Mouse (Mus musculus) lung, embryonic 16.5 days (tissue): Measurements from ENCODE around the gene Slc19a3. TPM values are rescaled to one million over a fixed set of nuclear protein-coding genes. Genes with fewer than 3 reads are reported as not detected.

Experiments
- ATAC-seq: fragments of 200-750 bp; cut with Nextera tagmentation; 2 replicates; pipeline ENCODE4 v1.8.0; 2017; ENCODE audit warnings: low read depth, mild to moderate bottlenecking, moderate library complexity
- H3K27ac ChIP-seq: fragments of 300-500 bp; sonication (generic); 2 replicates; pipeline ENCODE4 v1.5.1; 2014; ENCODE audit warnings: mild to moderate bottlenecking, control low read depth, low read length
- H3K27me3 ChIP-seq: fragments of 300-500 bp; sonication (generic); 2 replicates; pipeline ENCODE4 v1.6.1; 2014; ENCODE audit warnings: low read depth, low read length, mixed read lengths; ENCODE audit not compliant: control insufficient read depth, insufficient read depth
- H3K36me3 ChIP-seq: fragments of 300-500 bp; sonication (generic); 2 replicates; pipeline ENCODE4 v1.6.1; 2014; ENCODE audit warnings: low read length; ENCODE audit not compliant: control insufficient read depth, insufficient read depth
- H3K4me1 ChIP-seq: fragments of 300-500 bp; sonication (generic); replicated peaks from 2 replicates; pipeline ENCODE4 v1.6.1; 2014; ENCODE audit warnings: low read length, mixed read lengths; ENCODE audit not compliant: control insufficient read depth, insufficient read depth
- H3K4me2 ChIP-seq: fragments of 300-500 bp; sonication (generic); 2 replicates; pipeline ENCODE4 v1.6.1; 2014; ENCODE audit warnings: low read depth, low read length, control low read depth
- H3K4me3 ChIP-seq: fragments of 300-500 bp; sonication (generic); 2 replicates; pipeline ENCODE4 v1.5.1; 2014; ENCODE audit warnings: mild to moderate bottlenecking, low read length, control low read depth
- H3K9ac ChIP-seq: fragments of 300-500 bp; sonication (generic); 2 replicates; pipeline ENCODE4 v1.6.1; 2014; ENCODE audit warnings: low read length, control low read depth
- H3K9me3 ChIP-seq: fragments of 300-500 bp; sonication (generic); 2 replicates; pipeline ENCODE4 v1.6.1; 2016; ENCODE audit warnings: low read length; ENCODE audit not compliant: control insufficient read depth
- WGBS: fragments of 180-500 bp; shearing (Covaris S2); extraction: QIAGEN DNeasy Blood & Tissue Kit; methylation state at CpG from one replicate; pipeline ENCODE4 v1.1.7; 2014; 5-methylcytosine and 5-hydroxymethylcytosine counted together
- polyA plus RNA-seq: library from polyadenylated mRNA; unstranded; fragments of >200 nt; fragmentation: Nextera tagmentation; extraction: Ambion mirVana; gene quantifications from 2 replicates; pipeline ENCODE4 v1.2.1, GENCODE M21; 2015

The Slc19a3 gene
- polyA plus RNA-seq, 1 experiment from 2014 or later: 1.0 TPM

DNA sequence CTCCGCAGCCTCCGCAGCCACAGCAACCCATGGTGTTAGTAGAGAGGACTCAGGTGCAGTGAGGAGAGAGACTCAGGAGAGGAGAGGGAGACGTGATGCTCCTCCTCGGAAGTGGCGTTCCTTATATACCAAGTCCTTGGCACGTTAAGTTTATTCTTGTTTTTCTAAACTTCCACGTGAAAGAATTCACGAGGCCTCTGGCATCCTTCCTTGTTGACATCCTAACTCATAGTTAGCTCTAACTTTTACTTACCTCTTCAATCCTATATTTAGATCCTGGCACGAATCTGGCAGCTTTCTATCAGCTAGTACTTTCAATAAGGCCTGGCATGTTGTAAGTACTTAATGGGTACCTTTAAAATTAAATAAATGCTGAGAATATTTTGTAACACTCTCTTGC, 21.0 kb upstream of the Slc19a3 start, which contains the start of gene A030005K14Rik:
A030005K14Rik (minus strand) TSS at position 101 of the 400 bp plus-strand sequence.
- 80% methylated on average over 9 of the region's 9 CpGs for WGBS
- H3K9me3 ChIP-seq: no peaks in the 10 kb centered on the region
- no peak within 1 kb of the TSS for H3K9ac ChIP-seq
- H3K27ac ChIP-seq: no peak within 1 kb of the TSS
- H3K4me2 ChIP-seq: no peak within 1 kb of the TSS
- H3K27me3 ChIP-seq: no peaks in the 10 kb centered on the region
- no peak for ATAC-seq
- no peaks in the 10 kb centered on the region for H3K36me3 ChIP-seq
- no peak within 1 kb of the TSS for H3K4me3 ChIP-seq
- H3K4me1 ChIP-seq: no peaks in the 10 kb centered on the region

DNA sequence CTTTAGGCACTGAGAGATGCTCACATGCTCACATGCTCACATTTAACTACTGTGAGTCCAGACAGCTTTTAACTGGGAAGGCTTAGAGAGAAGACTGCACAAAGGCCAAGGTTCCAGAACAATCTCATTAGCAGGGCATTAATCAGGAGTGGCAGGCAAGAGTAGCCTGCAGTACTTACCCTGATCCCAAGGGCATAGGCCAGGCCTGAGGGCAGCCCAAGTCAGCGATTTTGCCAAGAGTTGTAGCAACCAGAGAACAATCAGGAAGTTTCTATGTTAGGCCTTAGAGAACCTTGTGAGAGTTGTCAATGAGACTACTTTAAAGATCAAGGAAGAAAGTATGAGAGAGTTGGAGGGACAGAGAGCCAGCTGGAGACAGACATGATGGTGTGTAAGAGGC, 20.2 kb upstream of the Slc19a3 start:
- Histone ChIP-seq H3K4me2 (no peak overlapping the region), H3K4me3 (no peak overlapping the region), H3K36me3 (no peaks in the 10 kb centered on the region), H3K4me1 (no peaks in the 10 kb centered on the region), H3K27me3 (no peaks in the 10 kb centered on the region), H3K9ac (no peak overlapping the region), H3K9me3 (no peaks in the 10 kb centered on the region), H3K27ac (no peak overlapping the region)
- 39% methylated on average over 1 of the region's 1 CpGs for WGBS
- ATAC-seq: no peak

DNA sequence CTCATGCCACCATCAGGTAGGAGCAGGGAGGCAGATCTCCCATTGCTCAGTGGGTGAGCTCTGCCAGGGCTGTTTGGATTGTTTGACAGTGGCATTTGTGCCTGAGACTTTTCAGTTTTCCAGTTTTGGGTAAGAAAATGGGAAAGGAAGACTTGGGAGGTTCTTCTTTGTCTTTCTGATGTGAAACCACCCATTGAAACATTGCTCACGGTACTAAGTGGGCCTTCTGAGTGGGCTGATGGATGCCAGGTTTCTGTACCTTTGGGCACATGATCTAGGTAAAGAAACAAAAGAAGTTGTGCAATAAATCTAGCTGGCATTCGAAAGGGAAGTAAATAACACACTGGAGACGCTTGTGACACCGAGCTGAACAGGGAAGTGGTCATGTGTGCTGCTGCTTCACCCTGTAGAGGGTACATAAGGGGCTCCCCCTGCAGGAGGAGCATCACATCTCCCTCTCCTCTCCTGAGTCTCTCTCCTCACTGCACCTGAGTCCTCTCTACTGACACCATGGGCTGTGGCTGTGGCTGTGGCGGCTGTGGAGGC, 6.7 kb upstream of the Slc19a3 start, which contains the start of gene Gm47969:
Gm47969 (plus strand) TSS at position 51 of the 546 bp plus-strand sequence.
- Histone ChIP-seq H3K4me1 (no peaks in the 10 kb centered on the region), H3K9ac (no peak within 1 kb of the TSS), H3K9me3 (no peaks in the 10 kb centered on the region), H3K4me3 (no peak within 1 kb of the TSS), H3K27me3 (no peaks in the 10 kb centered on the region), H3K27ac (no peak within 1 kb of the TSS), H3K36me3 (no peaks in the 10 kb centered on the region), H3K4me2 (no peak within 1 kb of the TSS)
- 63% methylated on average over 5 of the region's 5 CpGs for WGBS
- no peak for ATAC-seq

- Histone ChIP-seq H3K27me3 (no peaks in the 10 kb centered on the region), H3K27ac (no peak within 1 kb of the TSS), H3K9me3 (no peaks in the 10 kb centered on the region), H3K4me3 (no peak within 1 kb of the TSS), H3K9ac (no peak within 1 kb of the TSS), H3K36me3 (no peaks in the 10 kb centered on the region), H3K4me1 (peaks cover 5% of the 10 kb centered on the region; the same call in 1 of the 2 replicates), H3K4me2 (no peak within 1 kb of the TSS)
- WGBS: 84% methylated on average over 2 of the region's 2 CpGs
- ATAC-seq: no peak
Observed at GRCm38 (mm10) chr1:83042380-83042779, 4.1 kb upstream of the Slc19a3 start, which contains the start of gene Krtap28-10. Krtap28-10 (minus strand) TSS chr1:83042480.

DNA sequence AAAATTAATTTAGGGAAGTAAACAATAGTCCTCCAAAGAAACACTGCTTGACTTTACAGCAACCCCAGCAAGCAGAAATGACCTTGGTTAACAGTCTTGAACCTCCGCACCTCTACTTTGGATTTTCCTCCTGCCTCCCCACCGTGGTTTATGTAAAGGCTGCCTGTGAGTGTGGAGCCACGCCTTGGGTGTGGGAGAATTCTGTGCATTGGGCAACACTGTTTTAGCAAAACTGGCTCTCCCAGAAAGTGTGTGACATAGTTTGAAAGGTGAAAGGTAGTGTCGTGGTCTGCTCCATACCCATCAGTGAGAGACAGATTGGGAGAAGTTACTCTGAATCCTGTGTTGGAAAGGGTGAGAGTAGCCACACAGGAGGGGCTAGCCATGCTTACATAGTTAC, 832 bp upstream of the Slc19a3 start:
- H3K4me1 ChIP-seq: peaks cover 5% of the 10 kb centered on the region; the same call in 1 of the 2 replicates
- H3K9ac ChIP-seq: no peak overlapping the region
- 0 out of 2 replicates have a peak, but pooled peaks have one; percentile 38 for ATAC-seq
- no peaks in the 10 kb centered on the region for H3K9me3 ChIP-seq
- H3K27me3 ChIP-seq: no peaks in the 10 kb centered on the region
- H3K4me3 ChIP-seq: no peak overlapping the region
- no peak overlapping the region for H3K4me2 ChIP-seq
- no peak overlapping the region for H3K27ac ChIP-seq
- H3K36me3 ChIP-seq: no peaks in the 10 kb centered on the region
- WGBS: 66% methylated on average over 4 of the region's 4 CpGs

GRCm38 (mm10) chr1:83036892-83037667, 1.2 kb downstream of the Slc19a3 start:
- Histone ChIP-seq H3K9ac (no peak overlapping the region), H3K4me3 (no peak overlapping the region), H3K9me3 (no peaks in the 10 kb centered on the region), H3K4me1 (peaks cover 5% of the 10 kb centered on the region; the same call in 1 of the 2 replicates), H3K36me3 (no peaks in the 10 kb centered on the region), H3K4me2 (peak overlapping the region; percentile 64), H3K27ac (no peak overlapping the region), H3K27me3 (no peaks in the 10 kb centered on the region)
- no peak for ATAC-seq
- 75% methylated on average over 11 of the region's 11 CpGs for WGBS

- Histone ChIP-seq H3K27me3 (no peaks in the 10 kb centered on the region), H3K4me1 (peaks cover 5% of the 10 kb centered on the region; the same call in 1 of the 2 replicates), H3K36me3 (no peaks in the 10 kb centered on the region), H3K9ac (no peak overlapping the region), H3K4me2 (no peak overlapping the region), H3K4me3 (no peak overlapping the region), H3K9me3 (no peaks in the 10 kb centered on the region), H3K27ac (no peak overlapping the region)
- ATAC-seq: no peak
- 67% methylated on average over 5 of the region's 5 CpGs for WGBS
Observed at GRCm38 (mm10) chr1:83034509-83034908, 3.7 kb downstream of the Slc19a3 start.

DNA sequence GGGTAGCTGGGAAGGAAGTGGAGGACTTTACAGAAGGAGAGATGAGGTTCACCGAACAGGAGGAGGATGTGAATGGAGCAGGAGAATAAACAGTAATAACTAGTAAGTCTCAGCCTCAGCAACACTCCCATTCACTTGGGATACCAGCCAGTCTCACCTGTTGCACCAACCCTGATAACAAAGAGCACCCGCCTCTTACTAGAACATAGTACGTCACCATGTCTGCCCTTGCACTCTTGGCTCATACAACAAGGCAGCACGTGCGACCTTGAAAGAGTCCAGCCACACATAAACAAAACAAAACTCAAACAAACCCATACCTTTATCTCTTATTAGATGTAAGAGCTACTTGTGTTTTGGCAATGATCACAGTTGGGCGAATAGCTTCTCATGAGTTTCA, 5.7 kb downstream of the Slc19a3 start:
- 73% methylated on average over 6 of the region's 6 CpGs for WGBS
- Histone ChIP-seq H3K27ac (no peak overlapping the region), H3K4me1 (peaks cover under 1% of the 10 kb centered on the region; the same call in 1 of the 2 replicates), H3K9ac (no peak overlapping the region), H3K4me3 (no peak overlapping the region), H3K4me2 (no peak overlapping the region), H3K36me3 (no peaks in the 10 kb centered on the region), H3K9me3 (no peaks in the 10 kb centered on the region), H3K27me3 (no peaks in the 10 kb centered on the region)
- no peak for ATAC-seq

DNA sequence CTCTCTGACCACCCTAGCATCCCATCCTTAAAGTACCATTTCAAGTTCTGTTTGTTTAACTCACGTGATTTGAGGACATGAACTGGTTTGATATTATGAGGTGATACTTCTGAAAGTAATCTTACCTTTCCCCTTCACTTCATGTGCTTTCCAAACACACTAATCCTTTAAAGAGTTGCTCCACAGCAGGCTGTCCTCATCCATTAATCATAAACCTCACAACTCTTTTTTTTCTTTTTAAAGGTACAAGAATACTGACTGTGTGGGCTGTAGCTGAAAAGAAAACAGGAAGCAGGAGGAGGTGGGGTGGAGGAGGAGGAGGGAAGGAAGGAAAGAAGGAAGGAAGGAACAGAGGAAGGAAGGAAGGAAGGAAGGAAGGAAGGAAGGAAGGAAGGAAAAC, 6.3 kb downstream of the Slc19a3 start:
- Histone ChIP-seq H3K4me1 (no peaks in the 10 kb centered on the region), H3K4me2 (no peak overlapping the region), H3K4me3 (no peak overlapping the region), H3K27me3 (no peaks in the 10 kb centered on the region), H3K27ac (no peak overlapping the region), H3K9me3 (no peaks in the 10 kb centered on the region), H3K9ac (no peak overlapping the region), H3K36me3 (no peaks in the 10 kb centered on the region)
- 10% methylated on average over 1 of the region's 1 CpGs for WGBS
- ATAC-seq: no peak
